11 mouse cellular contexts compared by ENCODE assay signal in the genomic region with DNA sequence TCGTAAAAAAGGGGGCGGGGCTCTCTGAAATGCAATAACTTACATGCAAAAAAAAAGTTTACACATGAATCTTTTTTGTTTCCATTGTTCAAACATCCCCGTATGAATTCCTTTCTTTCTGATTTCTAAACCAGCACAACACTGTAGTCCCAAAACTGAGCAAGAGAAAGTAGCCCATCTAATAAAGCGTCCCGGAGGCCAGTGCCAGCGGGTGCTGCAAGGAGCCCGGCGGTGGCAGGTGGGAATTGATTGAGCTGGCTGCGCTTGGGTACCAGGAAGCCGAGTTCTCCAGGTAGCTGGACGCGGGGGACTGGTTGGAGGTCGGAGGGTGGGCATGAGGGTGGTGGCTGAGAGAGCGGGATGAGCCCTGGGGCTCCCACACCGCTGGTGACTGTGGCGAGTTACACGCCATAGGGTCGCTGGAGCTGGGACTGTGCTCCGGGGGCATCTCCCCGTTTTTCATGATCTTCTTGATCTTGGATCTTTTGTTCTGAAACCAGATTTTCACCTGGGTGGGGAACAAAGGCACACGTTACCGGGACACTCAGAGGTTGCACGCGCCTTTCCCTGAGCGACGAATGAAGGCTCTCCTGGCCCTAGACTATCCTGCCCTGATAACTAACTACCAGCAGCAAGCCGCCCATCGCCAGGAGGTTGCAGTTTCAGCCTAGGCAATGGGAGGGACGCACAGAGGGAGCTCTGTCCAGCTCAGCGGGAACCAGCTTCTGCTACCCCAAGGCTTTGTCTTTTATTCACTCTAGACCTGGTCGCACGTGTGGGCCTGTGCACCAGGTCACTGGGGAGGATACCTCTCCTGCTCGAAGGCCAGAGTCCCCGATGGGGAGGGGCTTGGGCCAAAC. TPM values are rescaled to one million over a fixed set of nuclear protein-coding genes. Genes with fewer than 3 reads are reported as not detected.
DNase-seq lines count a peak whose midpoint lies in the region; ATAC-seq and TF ChIP-seq lines count a peak whose summit lies in the region.
"Had no signal": no experiment of that assay in that cellular context is flagged by ENCODE, and none has a peak within 500 bp of the region (broad histone marks: within the 10 kb centered on the region; RNA-seq: fewer than 3 reads in every experiment).

No protein-coding gene starts in this region.

- no peaks in the 10 kb centered on the region for H3K9me3 ChIP-seq in heart, embryonic 10.5 days
- no peaks in the 10 kb centered on the region for H3K9me3 ChIP-seq in midbrain, embryonic 10.5 days (replicated peaks)
- no peaks in the 10 kb centered on the region for H3K9me3 ChIP-seq in midbrain, postnatal 0 days (ENCODE audit: low read length)
- H3K9me3 ChIP-seq in limb, embryonic 11.5 days (ENCODE audit: control insufficient read depth, low read length) = no peaks in the 10 kb centered on the region

- H3K27me3 ChIP-seq in heart, embryonic 10.5 days (ENCODE audit: insufficient read depth, poor library complexity, severe bottlenecking) = peaks cover 100% of the 10 kb centered on the region
- H3K27me3 ChIP-seq in midbrain, embryonic 10.5 days (ENCODE audit: low read depth, poor library complexity, severe bottlenecking) = peaks cover 100% of the 10 kb centered on the region
- H3K27me3 ChIP-seq in midbrain, postnatal 0 days (ENCODE audit: insufficient read depth, low read length) = peaks cover 80% of the 10 kb centered on the region
- H3K27me3 ChIP-seq in limb, embryonic 11.5 days (ENCODE audit: control insufficient read depth, insufficient read depth, low read length) = peaks cover 78% of the 10 kb centered on the region

- no peak overlapping the region for H3K9ac ChIP-seq in midbrain, postnatal 0 days (replicated peaks; ENCODE audit: low read length, poor library complexity, severe bottlenecking)
- no peak overlapping the region; the same call in 1 of the 2 replicates for H3K9ac ChIP-seq in limb, embryonic 11.5 days (ENCODE audit: low read length)

- H3K4me2 ChIP-seq in midbrain, postnatal 0 days (ENCODE audit: low read depth, low read length, poor library complexity, severe bottlenecking) = no peak overlapping the region
- peak overlapping the region; percentile 5 for H3K4me2 ChIP-seq in limb, embryonic 11.5 days (ENCODE audit: low read depth, severe bottlenecking)

- no peak for ATAC-seq in midbrain, postnatal 0 days (ENCODE audit: low FRiP score)
- ATAC-seq in limb, embryonic 11.5 days (ENCODE audit: insufficient number of reproducible peaks, low FRiP score, low TSS enrichment, low read depth) = 0 out of 2 replicates have a peak, but pooled peaks have one; percentile 24

- DNase-seq in heart, embryonic 10.5 days (ENCODE audit: low spot score) = no peak
- no peak for DNase-seq in heart, adult 18-20 months
- DNase-seq in midbrain, embryonic 10.5 days (ENCODE audit: low spot score) = peak; percentile 53
- DNase-seq in midbrain, postnatal 0 days (ENCODE audit: low spot score) = no peak
- DNase-seq in limb, embryonic 11.5 days (ENCODE audit: low spot score) = peak; percentile 64
- no peak for DNase-seq in ovary, adult 18-20 months (ENCODE audit: low spot score)
- no peak for DNase-seq in gastrocnemius, postnatal 10 days
- DNase-seq: lung, postnatal 14 days had no signal

- 2% methylated on average over 34 of the region's 34 CpGs for WGBS in heart, embryonic 10.5 days
- WGBS in midbrain, embryonic 10.5 days = 2% methylated on average over 34 of the region's 34 CpGs
- 2% methylated on average over 34 of the region's 34 CpGs for WGBS in midbrain, postnatal 0 days
- 4% methylated on average over 34 of the region's 34 CpGs for WGBS in limb, embryonic 11.5 days
- WGBS in olfactory bulb, adult 2 months = 5% methylated on average over 34 of the region's 34 CpGs

- no peak overlapping the region for H3K27ac ChIP-seq in heart, embryonic 10.5 days
- no peak overlapping the region for H3K27ac ChIP-seq in midbrain, embryonic 10.5 days (replicated peaks)
- no peak overlapping the region for H3K27ac ChIP-seq in midbrain, postnatal 0 days (ENCODE audit: low read depth, low read length)
- H3K27ac ChIP-seq in limb, embryonic 11.5 days (replicated peaks; ENCODE audit: low read depth, low read length) = no peak overlapping the region
- H3K27ac ChIP-seq in olfactory bulb, adult 2 months (ENCODE audit: insufficient read depth, low read depth, low read length) = peak overlapping the region; percentile 99

- H3K4me1 ChIP-seq in heart, embryonic 10.5 days = peaks cover 31% of the 10 kb centered on the region
- H3K4me1 ChIP-seq in midbrain, embryonic 10.5 days = peaks cover 48% of the 10 kb centered on the region
- 0 out of 2 replicates have a peak, but pooled peaks cover 6% of the 10 kb centered on the region for H3K4me1 ChIP-seq in midbrain, postnatal 0 days (ENCODE audit: insufficient read depth, low read length)
- peaks cover 11% of the 10 kb centered on the region for H3K4me1 ChIP-seq in limb, embryonic 11.5 days (ENCODE audit: control insufficient read depth, insufficient read depth, low read length)
- H3K4me1 ChIP-seq in olfactory bulb, adult 2 months (ENCODE audit: control insufficient read depth, insufficient read depth, low read length) = 0 out of 2 replicates have a peak, but pooled peaks cover 5% of the 10 kb centered on the region

- no peak for TF ChIP-seq POLR2A in olfactory bulb, adult 2 months (IDR thresholded peaks at IDR 0.05; ENCODE audit: insufficient read depth, low read depth, low read length)

- H3K36me3 ChIP-seq in heart, embryonic 10.5 days = no peaks in the 10 kb centered on the region
- H3K36me3 ChIP-seq in midbrain, embryonic 10.5 days = no peaks in the 10 kb centered on the region
- H3K36me3 ChIP-seq in midbrain, postnatal 0 days (ENCODE audit: insufficient read depth, low read length) = no peaks in the 10 kb centered on the region
- H3K36me3 ChIP-seq in limb, embryonic 11.5 days (ENCODE audit: control insufficient read depth, insufficient read depth, low read length) = no peaks in the 10 kb centered on the region

- H3K4me3 ChIP-seq in heart, embryonic 10.5 days = peak overlapping the region; percentile 71
- H3K4me3 ChIP-seq in midbrain, embryonic 10.5 days = 0 out of 2 replicates have a peak overlapping the region, but pooled peaks have one; percentile 26
- no peak overlapping the region for H3K4me3 ChIP-seq in midbrain, postnatal 0 days (ENCODE audit: low read depth, low read length)
- 0 out of 2 replicates have a peak overlapping the region, but pooled peaks have one; percentile 5 for H3K4me3 ChIP-seq in limb, embryonic 11.5 days (ENCODE audit: low read depth, low read length)
- peak overlapping the region; percentile 97 for H3K4me3 ChIP-seq in olfactory bulb, adult 2 months (ENCODE audit: insufficient read depth, low read depth, low read length)
- H3K4me3 ChIP-seq: erythroblast, embryonic 14.5 days had no signal

- no peak for TF ChIP-seq CTCF in midbrain, postnatal 0 days (IDR thresholded peaks at IDR 0.05)
- no peak for TF ChIP-seq CTCF in olfactory bulb, adult 2 months (IDR thresholded peaks at IDR 0.05; ENCODE audit: insufficient read depth, low read depth, low read length)

RNA-seq across cellular contexts. Expression of a gene that starts 3.7 kb away (rescaled TPM):
- polyA plus RNA-seq in heart, embryonic 10.5 days (2016; fragmentation: Nextera tagmentation; extraction: Ambion mirVana) = 4.0 and 8.9 TPM in 2 replicates
- total RNA-seq in heart, adult 18-20 months (2021) = under 1 TPM in 1 of 2 experiments, not detected in 1; 0.37 TPM
- polyA plus RNA-seq in midbrain, embryonic 10.5 days (2016; fragmentation: Nextera tagmentation; extraction: Ambion mirVana) = 4.5 and 8.9 TPM in 2 replicates
- 0.49 and 0.76 TPM in 2 replicates for total RNA-seq in midbrain, postnatal 0 days (2014; rRNA removed)
- 3.3 and 6.7 TPM in 2 replicates for polyA plus RNA-seq in midbrain, postnatal 0 days (2015; fragmentation: Nextera tagmentation; extraction: Ambion mirVana)
- polyA plus RNA-seq in limb, embryonic 11.5 days (2014; fragmentation: Nextera tagmentation; extraction: Ambion mirVana) = 15.5 and 16.3 TPM in 2 replicates
- not detected in 2 replicates for polyA plus RNA-seq in olfactory bulb, adult 2 months (2012; ENCODE audit: insufficient read depth, insufficient read length, low replicate concordance, missing spikeins)
- 1 to 10 TPM in 1 of 2 experiments, not detected in 1; 1.9 TPM for total RNA-seq in gastrocnemius, postnatal 10 days (2021)
- polyA plus RNA-seq: erythroblast, embryonic 14.5 days had no signal

RNA-seq across cellular contexts. Expression of a gene that starts 15.1 kb away (rescaled TPM):
- 0.23 and 0.57 TPM in 2 replicates for polyA plus RNA-seq in heart, embryonic 10.5 days (2016; fragmentation: Nextera tagmentation; extraction: Ambion mirVana)
- not detected for total RNA-seq in heart, adult 18-20 months (2021)
- polyA plus RNA-seq in midbrain, embryonic 10.5 days (2016; fragmentation: Nextera tagmentation; extraction: Ambion mirVana) = 0.48 and 0.79 TPM in 2 replicates
- 0.57 and 1.5 TPM in 2 replicates for total RNA-seq in midbrain, postnatal 0 days (2014; rRNA removed)
- polyA plus RNA-seq in midbrain, postnatal 0 days (2015; fragmentation: Nextera tagmentation; extraction: Ambion mirVana) = 0.81 and 1.1 TPM in 2 replicates
- 0.36 and 0.89 TPM in 2 replicates for polyA plus RNA-seq in limb, embryonic 11.5 days (2014; fragmentation: Nextera tagmentation; extraction: Ambion mirVana)
- not detected in 2 replicates for polyA plus RNA-seq in olfactory bulb, adult 2 months (2012; ENCODE audit: insufficient read depth, insufficient read length, low replicate concordance, missing spikeins)
- 1 to 10 TPM in 1 of 2 experiments, not detected in 1; 1.3 TPM for total RNA-seq in gastrocnemius, postnatal 10 days (2021)
- total RNA-seq: heart, postnatal 25 days had no signal
- polyA plus RNA-seq: erythroblast, embryonic 14.5 days had no signal

Comparison
In these comparisons a context has a peak if more than half of its experiments do, and no peak if none do; other contexts are left out.
1. DNase-seq: peak in midbrain, embryonic 10.5 days (single experiment) and limb, embryonic 11.5 days (single experiment); none in heart, embryonic 10.5 days (single experiment), heart, adult 18-20 months (0 of 2), midbrain, postnatal 0 days (single experiment), ovary, adult 18-20 months (single experiment) and gastrocnemius, postnatal 10 days (single experiment).